8 mouse cellular contexts compared by ENCODE assay signal in the genomic region with DNA sequence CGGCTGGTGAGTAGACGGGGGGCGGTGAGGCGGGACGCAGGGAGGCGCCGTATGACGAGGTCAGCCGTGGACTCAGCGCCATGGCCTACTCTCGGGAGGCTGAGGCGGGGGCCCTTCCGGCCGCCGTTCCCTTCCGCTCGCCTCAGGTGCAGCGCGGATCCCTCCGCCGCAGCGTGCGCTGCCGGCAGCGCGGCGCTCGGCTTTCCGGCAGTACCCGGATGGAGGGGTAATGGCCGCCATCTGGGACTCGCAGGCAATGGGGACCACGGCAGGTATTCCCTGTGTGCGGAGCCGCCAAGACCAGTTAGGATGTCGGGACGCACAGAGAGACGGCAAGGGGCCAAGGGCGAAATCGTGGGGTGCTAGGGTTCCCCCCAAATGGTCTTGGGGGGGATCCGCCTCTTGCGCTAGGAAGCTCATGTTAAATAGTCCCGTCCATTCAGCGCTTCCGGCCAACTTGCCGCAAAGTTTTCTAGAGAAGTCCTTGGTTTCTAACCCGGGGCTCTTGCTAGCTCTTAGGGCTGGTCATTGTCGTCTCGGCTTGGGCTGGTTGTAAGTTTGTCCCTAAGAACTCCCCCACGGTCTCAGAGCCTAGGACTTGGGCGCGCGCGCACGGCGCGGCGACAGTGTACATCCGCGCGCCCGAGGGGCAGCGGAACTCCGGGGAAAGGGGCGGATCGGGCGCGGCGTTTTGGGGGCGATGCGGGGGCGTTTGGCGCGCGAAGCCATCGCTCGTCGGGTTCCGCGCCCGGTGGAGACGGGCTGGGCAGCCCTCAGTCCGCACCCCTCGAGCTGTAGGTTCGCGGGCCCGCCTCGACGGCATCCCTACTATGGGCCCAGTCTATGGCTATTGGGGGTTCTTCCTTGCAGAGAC. TPM values are rescaled to one million over a fixed set of nuclear protein-coding genes. Genes with fewer than 3 reads are reported as not detected.
A peak's percentile ranks its signal among the peaks of the same experiment; 100 is the strongest.
DNase-seq lines count a peak whose midpoint lies in the region; ATAC-seq lines count a peak whose summit lies in the region.

A gene (plus strand): TSS at position 187 of the 874 bp plus-strand sequence.

- WGBS in hindbrain, embryonic 12.5 days: under 1% methylated on average over 88 of the region's 89 CpGs

- H3K9me3 ChIP-seq in hindbrain, embryonic 12.5 days (replicated peaks): 0 out of 2 replicates have a peak, but pooled peaks cover 4% of the 10 kb centered on the region

- H3K36me3 ChIP-seq in hindbrain, embryonic 12.5 days: no peaks in the 10 kb centered on the region

- H3K27ac ChIP-seq in hindbrain, embryonic 12.5 days: peak within 1 kb of the TSS; percentile 88

- peak within 1 kb of the TSS; percentile 64 for H3K4me2 ChIP-seq in hindbrain, embryonic 12.5 days (replicated peaks)

- peak within 1 kb of the TSS; percentile 63 for H3K9ac ChIP-seq in hindbrain, embryonic 12.5 days

- peak; percentile 89 for ATAC-seq in hindbrain, embryonic 12.5 days (ENCODE audit: low FRiP score)

- DNase-seq in Muller cell, postnatal 12 days (ENCODE audit: inconsistent ontology term): peak; percentile 97
- DNase-seq in cerebellum, postnatal 10 days: peak; percentile 95 to 96
- DNase-seq in frontal cortex, postnatal 10 days (ENCODE audit: low spot score in 2 of 2): peak; percentile 70 to 86
- DNase-seq in layer of hippocampus, postnatal 14 days (ENCODE audit: low spot score in 2 of 2): peak; percentile 84 to 98
- peak; percentile 88 for DNase-seq in lung, postnatal 14 days
- DNase-seq in retina, adult 2 months (ENCODE audit: low read depth, low spot score): peak; percentile 87
- DNase-seq in thymus, postnatal 36 days: peak; percentile 88 to 89

- H3K27me3 ChIP-seq in hindbrain, embryonic 12.5 days: peaks cover 26% of the 10 kb centered on the region

- H3K4me1 ChIP-seq in hindbrain, embryonic 12.5 days: 0 out of 2 replicates have a peak, but pooled peaks cover 2% of the 10 kb centered on the region

- H3K4me3 ChIP-seq in hindbrain, embryonic 12.5 days: peak within 1 kb of the TSS; percentile 72

RNA-seq across cellular contexts. Expression of the gene that starts here (rescaled TPM):
- 12.2 and 13.2 TPM in 2 replicates for polyA plus RNA-seq in hindbrain, embryonic 12.5 days (2016; fragmentation: Nextera tagmentation; extraction: Ambion mirVana)
- 1 to 10 TPM; 7.8 to 8.3 TPM for total RNA-seq in layer of hippocampus, postnatal 14 days (2021)

Comparison
In these comparisons a context has a peak if more than half of its experiments do, and no peak if none do; other contexts are left out.
1. Peak in every context shown above with its lines: DNase-seq, ATAC-seq, H3K4me3 ChIP-seq and H3K27ac ChIP-seq.